ENCODE assay signal across 27 mouse cellular contexts in the genomic region with DNA sequence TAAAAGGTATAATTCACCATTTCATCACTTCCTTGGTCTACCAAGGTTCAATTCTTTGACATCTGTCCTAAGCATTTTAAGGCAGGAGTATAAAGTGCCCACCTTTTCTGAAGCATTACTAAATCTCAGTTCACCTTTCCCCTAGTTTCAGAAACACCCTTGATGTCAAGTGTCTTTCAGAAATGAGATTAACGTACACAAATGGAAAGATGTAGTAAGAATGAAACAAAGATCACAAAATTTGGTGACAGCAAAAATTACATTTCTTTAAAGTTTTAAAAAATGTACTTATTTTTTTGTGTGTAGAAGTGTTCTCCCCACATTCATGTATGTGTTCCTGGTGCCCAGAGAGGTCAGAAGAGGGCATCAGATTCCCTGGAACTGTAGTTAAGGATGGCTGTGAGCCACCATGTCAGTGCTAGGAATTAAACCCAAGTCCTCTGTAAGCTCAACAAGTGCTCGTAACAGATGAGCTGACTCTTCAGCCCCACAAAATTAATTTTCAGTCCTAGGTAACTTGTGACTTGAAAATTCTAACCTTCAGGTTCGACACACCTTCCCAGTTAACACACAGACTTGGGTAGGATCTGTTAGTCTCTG. TPM values are rescaled to one million over a fixed set of nuclear protein-coding genes. Genes with fewer than 3 reads are reported as not detected.
DNase-seq lines count a peak whose midpoint lies in the region; ATAC-seq and TF ChIP-seq lines count a peak whose summit lies in the region.
"Had no signal": no experiment of that assay in that cellular context is flagged by ENCODE, and none has a peak within 500 bp of the region (broad histone marks: within the 10 kb centered on the region; RNA-seq: fewer than 3 reads in every experiment).

No protein-coding gene starts in this region.

- no peaks in the 10 kb centered on the region for H3K36me3 ChIP-seq in hindbrain, embryonic 13.5 days
- H3K36me3 ChIP-seq in hindbrain, embryonic 16.5 days (ENCODE audit: control insufficient read depth, insufficient read depth, low read length): no peaks in the 10 kb centered on the region
- peaks cover 43% of the 10 kb centered on the region for H3K36me3 ChIP-seq in megakaryocyte, embryonic 14.5 days (replicated peaks; ENCODE audit: low read length)
- H3K36me3 ChIP-seq in CH12.LX (replicated peaks in 1 of 2; ENCODE audit: control insufficient read depth in 1 of 2, insufficient read depth in 1 of 2, low read length in 1 of 2): peaks cover 0 to 21% of the 10 kb centered on the region in 2 experiments
- H3K36me3 ChIP-seq: embryonic facial prominence, embryonic 15.5 days; forebrain, embryonic 12.5 days; hindbrain, embryonic 15.5 days; limb, embryonic 12.5 days; liver, embryonic 13.5 days had no signal

- dilution Hi-C loops in CH12.LX (cut with MboI; ENCODE audit: extremely low pct_ligation_motif_present, extremely low pct_unique_long_range_greater_than_20kb, low sequenced_read_pairs): no loop called here

- H3K9me3 ChIP-seq in hindbrain, embryonic 13.5 days: no peaks in the 10 kb centered on the region
- H3K9me3 ChIP-seq in hindbrain, embryonic 16.5 days (ENCODE audit: control insufficient read depth, low read length): no peaks in the 10 kb centered on the region
- H3K9me3 ChIP-seq in megakaryocyte, embryonic 14.5 days: no peaks in the 10 kb centered on the region
- H3K9me3 ChIP-seq in CH12.LX (replicated peaks; ENCODE audit: low read length): no peaks in the 10 kb centered on the region
- H3K9me3 ChIP-seq: embryonic facial prominence, embryonic 15.5 days; forebrain, embryonic 12.5 days; hindbrain, embryonic 15.5 days; limb, embryonic 12.5 days; liver, embryonic 13.5 days had no signal

- peaks cover 73% of the 10 kb centered on the region for H3K79me2 ChIP-seq in CH12.LX (replicated peaks; ENCODE audit: control insufficient read depth, extremely low read depth, insufficient read depth, poor library complexity, severe bottlenecking)

- no peak for TF ChIP-seq CTCF in CH12.LX (conservative IDR thresholded peaks at IDR 0.05 in 1 of 2, IDR thresholded peaks at IDR 0.05 in 1 of 2; ENCODE audit: low read depth in 2 of 2, low read length in 2 of 2)

- 89% methylated on average over 3 of the region's 3 CpGs for WGBS in hindbrain, embryonic 13.5 days
- 87% methylated on average over 3 of the region's 3 CpGs for WGBS in hindbrain, embryonic 16.5 days

- in situ Hi-C loops in CH12.LX (cut with MboI; ENCODE audit: low pct_ligation_motif_present, low pct_unique_long_range_greater_than_20kb, low sequenced_read_pairs): no loop called here

- no peak for TF ChIP-seq RAD21 in CH12.LX (IDR thresholded peaks at IDR 0.05; ENCODE audit: low read depth, low read length)

- H3K27me3 ChIP-seq in hindbrain, embryonic 13.5 days: no peaks in the 10 kb centered on the region
- H3K27me3 ChIP-seq in hindbrain, embryonic 16.5 days (replicated peaks; ENCODE audit: control insufficient read depth, insufficient read depth, low read length): no peaks in the 10 kb centered on the region
- H3K27me3 ChIP-seq in megakaryocyte, embryonic 14.5 days (replicated peaks): no peaks in the 10 kb centered on the region
- no peaks in the 10 kb centered on the region for H3K27me3 ChIP-seq in CH12.LX (replicated peaks)
- H3K27me3 ChIP-seq: embryonic facial prominence, embryonic 15.5 days; forebrain, embryonic 12.5 days; hindbrain, embryonic 15.5 days; limb, embryonic 12.5 days; liver, embryonic 13.5 days had no signal

- H3K27ac ChIP-seq in hindbrain, embryonic 13.5 days: no peak overlapping the region
- no peak overlapping the region for H3K27ac ChIP-seq in hindbrain, embryonic 16.5 days (ENCODE audit: low read depth, low read length)
- H3K27ac ChIP-seq in CH12.LX (ENCODE audit: insufficient read depth, low read depth): no peak overlapping the region
- H3K27ac ChIP-seq: embryonic facial prominence, embryonic 15.5 days; forebrain, embryonic 12.5 days; hindbrain, embryonic 15.5 days; limb, embryonic 12.5 days; liver, embryonic 13.5 days had no signal

- no peak for ATAC-seq in hindbrain, embryonic 13.5 days (ENCODE audit: low FRiP score)
- no peak for ATAC-seq in hindbrain, embryonic 16.5 days
- no peak for ATAC-seq in megakaryocyte, adult 5-6 weeks (ENCODE audit: poor library complexity, severe bottlenecking)
- ATAC-seq: forebrain, postnatal 0 days; intestine, embryonic 16.5 days had no signal

- H3K4me2 ChIP-seq in hindbrain, embryonic 13.5 days: peak overlapping the region; percentile 87
- no peak overlapping the region; the same call in 1 of the 2 replicates for H3K4me2 ChIP-seq in hindbrain, embryonic 16.5 days (ENCODE audit: low read length)
- peak overlapping the region; percentile 31; the same call in 1 of the 2 replicates for H3K4me2 ChIP-seq in CH12.LX (ENCODE audit: insufficient read depth, low read depth, poor library complexity, severe bottlenecking)
- H3K4me2 ChIP-seq: embryonic facial prominence, embryonic 15.5 days had no signal

- H3K4me1 ChIP-seq in hindbrain, embryonic 13.5 days (replicated peaks): peaks cover 60% of the 10 kb centered on the region
- peaks cover 24% of the 10 kb centered on the region for H3K4me1 ChIP-seq in hindbrain, embryonic 16.5 days (ENCODE audit: control insufficient read depth, insufficient read depth, low read depth, low read length)
- peaks cover 61% of the 10 kb centered on the region for H3K4me1 ChIP-seq in megakaryocyte, embryonic 14.5 days
- peaks cover 10 to 63% of the 10 kb centered on the region in 2 experiments for H3K4me1 ChIP-seq in CH12.LX (ENCODE audit: control insufficient read depth in 1 of 2, insufficient read depth in 2 of 2)

- DNase-seq in CH12.LX (ENCODE audit: extremely low read depth): no peak
- peak; percentile 54 for DNase-seq in induced T-regulatory cell, adult 2 months (ENCODE audit: low read depth)
- DNase-seq in kidney, adult 18-20 months: no peak
- no peak for DNase-seq in left cerebral cortex, adult 11 months (ENCODE audit: low spot score)
- DNase-seq: adrenal gland, postnatal 25 days; cerebellum, adult 18-20 months; cerebellum, postnatal 14 days; forebrain, postnatal 0 days; heart, postnatal 14 days; kidney, adult 9 months; kidney, postnatal 10 days; layer of hippocampus, postnatal 36 days; liver, embryonic 13.5 days; lung, adult 2 months; lung, postnatal 14 days; right cerebral cortex, adult 18-20 months; spleen, adult 18-20 months; thymus, postnatal 14 days had no signal

- H3K4me3 ChIP-seq in hindbrain, embryonic 13.5 days: no peak overlapping the region
- H3K4me3 ChIP-seq in hindbrain, embryonic 16.5 days (ENCODE audit: low read length): no peak overlapping the region
- H3K4me3 ChIP-seq in megakaryocyte, embryonic 14.5 days (replicated peaks): peak overlapping the region; percentile 33
- no peak overlapping the region for H3K4me3 ChIP-seq in CH12.LX (replicated peaks in 1 of 3; ENCODE audit: low read depth in 2 of 3, low read length in 2 of 3, poor library complexity in 1 of 3)
- H3K4me3 ChIP-seq: embryonic facial prominence, embryonic 15.5 days; forebrain, embryonic 12.5 days; limb, embryonic 12.5 days; liver, embryonic 13.5 days had no signal

- no peak for TF ChIP-seq POLR2A in CH12.LX (IDR thresholded peaks at IDR 0.05; ENCODE audit: low read depth, low read length)

- peak; percentile 66; the same call in 1 of the 2 replicates for TF ChIP-seq EP300 in CH12.LX (IDR thresholded peaks at IDR 0.05; ENCODE audit: low read length)

- H3K9ac ChIP-seq in hindbrain, embryonic 13.5 days: no peak overlapping the region
- H3K9ac ChIP-seq in hindbrain, embryonic 16.5 days (ENCODE audit: low read depth, low read length): no peak overlapping the region
- H3K9ac ChIP-seq in CH12.LX (ENCODE audit: insufficient read depth, low read depth): no peak overlapping the region
- H3K9ac ChIP-seq: embryonic facial prominence, embryonic 15.5 days; forebrain, embryonic 12.5 days; forebrain, postnatal 0 days; limb, embryonic 12.5 days; liver, embryonic 13.5 days had no signal

TF ChIP-seq in CH12.LX, 34 proteins besides CTCF, POLR2A, EP300 and RAD21:
- TF ChIP-seq ZMIZ1 (IDR thresholded peaks at IDR 0.05; ENCODE audit: low read depth, low read length) (no peak), ZNF384 (IDR thresholded peaks at IDR 0.05; ENCODE audit: low read depth, low read length) (no peak), JUN (IDR thresholded peaks at IDR 0.05; ENCODE audit: insufficient read depth, low read depth, low read length) (0 out of 2 replicates have a peak, but pooled peaks have one; percentile 6), KAT2A (IDR thresholded peaks at IDR 0.05; ENCODE audit: insufficient replicate concordance, low read length) (no peak), IRF4 (IDR thresholded peaks at IDR 0.05; ENCODE audit: low read depth, low read length) (peak; percentile 30; the same call in 1 of the 2 replicates)

RNA-seq across cellular contexts. Expression of a gene that starts 3.9 kb away (rescaled TPM):
- 10.4 and 12.9 TPM in 2 replicates for polyA plus RNA-seq in hindbrain, embryonic 13.5 days (2015; fragmentation: Nextera tagmentation; extraction: Ambion mirVana)
- polyA plus RNA-seq in hindbrain, embryonic 16.5 days (2015; fragmentation: Nextera tagmentation; extraction: Ambion mirVana): 10.0 and 11.2 TPM in 2 replicates
- polyA plus RNA-seq in megakaryocyte, embryonic 14.5 days (2012; ENCODE audit: insufficient read depth, low replicate concordance): 15.7 and 40.8 TPM in 2 replicates
- total RNA-seq in megakaryocyte, adult 5-6 weeks (2015): 117 and 133 TPM in 2 replicates
- 119 and 134 TPM in 2 replicates for total RNA-seq in megakaryocyte, adult 5-6 weeks (2017)
- total RNA-seq in CH12.LX (2012; rRNA removed) (22.0 and 23.3 TPM in 2 replicates), CH12.LX (2014; rRNA removed) (27.4 and 31.8 TPM in 2 replicates)
- 33.3 and 37.6 TPM in 2 replicates for polyA plus RNA-seq in CH12.LX (2012; ENCODE audit: insufficient read length, low read depth)
